Mouse (Mus musculus) liver, embryonic 15.5 days (tissue): ENCODE data around the gene Myrf. TPM values are rescaled to one million over a fixed set of nuclear protein-coding genes. Genes with fewer than 3 reads are reported as not detected.

Experiments
- ATAC-seq: fragments of 200-750 bp; cut with Nextera tagmentation; 2 replicates; pipeline ENCODE4 v1.8.0; 2017; ENCODE audit warnings: moderate number of reproducible peaks, mild to moderate bottlenecking, moderate library complexity; ENCODE audit not compliant: insufficient read depth
- H3K27ac ChIP-seq: fragments of 300-500 bp; sonication (generic); replicated peaks from 2 replicates; pipeline ENCODE4 v1.5.1; 2015; ENCODE audit warnings: mild to moderate bottlenecking, inconsistent platforms
- H3K27me3 ChIP-seq: fragments of 300-500 bp; sonication (generic); 2 replicates; pipeline ENCODE4 v1.6.1; 2015; ENCODE audit warnings: mild to moderate bottlenecking, inconsistent platforms
- H3K36me3 ChIP-seq: fragments of 300-500 bp; sonication (generic); replicated peaks from 2 replicates; pipeline ENCODE4 v1.6.1; 2015; ENCODE audit warnings: moderate library complexity, mild to moderate bottlenecking, inconsistent platforms
- H3K4me1 ChIP-seq: fragments of 300-500 bp; sonication (generic); replicated peaks from 2 replicates; pipeline ENCODE4 v1.6.1; 2015; ENCODE audit warnings: inconsistent platforms
- H3K4me2 ChIP-seq: fragments of 300-500 bp; sonication (generic); 2 replicates; pipeline ENCODE4 v1.6.1; 2015; ENCODE audit warnings: moderate library complexity, mild to moderate bottlenecking, inconsistent platforms
- H3K4me3 ChIP-seq: fragments of 300-500 bp; sonication (generic); replicated peaks from 2 replicates; pipeline ENCODE4 v1.5.1; 2015; ENCODE audit warnings: mild to moderate bottlenecking, inconsistent platforms
- H3K9ac ChIP-seq: fragments of 300-500 bp; sonication (generic); 2 replicates; pipeline ENCODE4 v1.6.1; 2015; ENCODE audit warnings: moderate library complexity, mild to moderate bottlenecking, inconsistent platforms
- H3K9me3 ChIP-seq: fragments of 300-500 bp; sonication (generic); replicated peaks from 2 replicates; pipeline ENCODE4 v1.6.1; 2016; ENCODE audit warnings: inconsistent platforms
- WGBS: fragments of 180-500 bp; shearing (Covaris S2); methylation state at CpG from one replicate; pipeline ENCODE4 v1.1.7; 2015; ENCODE audit warnings: mixed read lengths; ENCODE audit not compliant: insufficient replicate concordance; 5-methylcytosine and 5-hydroxymethylcytosine counted together
- polyA plus RNA-seq: library from polyadenylated mRNA; unstranded; fragments of >200 nt; fragmentation: Nextera tagmentation; extraction: Ambion mirVana; gene quantifications from 2 replicates; pipeline ENCODE4 v1.2.1, GENCODE M21; 2015

Gene Myrf
- polyA plus RNA-seq, 1 experiment from 2014 or later = 2.6 TPM

DNA sequence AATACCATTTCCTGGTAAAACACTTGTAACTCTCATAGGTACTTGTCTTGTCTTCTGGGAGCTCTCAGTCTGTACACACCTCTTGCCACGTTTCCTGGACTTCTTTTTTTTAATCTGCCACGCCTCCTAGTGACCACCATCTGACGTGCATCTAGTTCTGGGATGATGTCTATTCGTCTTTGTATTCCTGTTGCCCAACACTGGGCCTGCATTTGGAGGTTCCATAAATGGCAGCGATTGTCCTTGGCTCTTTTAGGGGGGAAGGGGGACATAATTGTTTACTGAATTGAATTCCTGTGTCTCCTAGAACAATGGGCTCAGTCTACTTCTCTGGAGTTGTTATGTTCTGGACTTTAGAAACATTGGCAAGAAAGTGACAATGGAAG lies 35.9 kb downstream of the Myrf start:
- Histone ChIP-seq H3K36me3 (peaks cover 66% of the 10 kb centered on the region), H3K9ac (peak overlapping the region; percentile 94), H3K9me3 (no peaks in the 10 kb centered on the region), H3K4me1 (peaks cover 46% of the 10 kb centered on the region), H3K27ac (peak overlapping the region; percentile 94), H3K4me3 (peak overlapping the region; percentile 91), H3K27me3 (no peaks in the 10 kb centered on the region), H3K4me2 (peak overlapping the region; percentile 75)
- under 1% methylated on average over 5 of the region's 5 CpGs for WGBS
- ATAC-seq = peak; percentile 31

- H3K4me3 ChIP-seq = peak within 1 kb of the TSS; percentile 91
- peak within 1 kb of the TSS; percentile 75 for H3K4me2 ChIP-seq
- H3K4me1 ChIP-seq = peaks cover 52% of the 10 kb centered on the region
- WGBS = under 1% methylated on average over 40 of the region's 40 CpGs
- peak; percentile 82 for ATAC-seq
- peak within 1 kb of the TSS; percentile 94 for H3K27ac ChIP-seq
- H3K9ac ChIP-seq = peak within 1 kb of the TSS; percentile 94
- H3K36me3 ChIP-seq = peaks cover 66% of the 10 kb centered on the region
- H3K27me3 ChIP-seq = no peaks in the 10 kb centered on the region
- H3K9me3 ChIP-seq = no peaks in the 10 kb centered on the region
Measured at GRCm38 (mm10) chr19:10203848-10204615, 36.5 kb downstream of the Myrf start, which contains the start of the genes Tmem258 and Fen1. Gene Tmem258 (plus strand): TSS chr19:10204014. Gene Fen1 (minus strand): TSS chr19:10204169.

DNA sequence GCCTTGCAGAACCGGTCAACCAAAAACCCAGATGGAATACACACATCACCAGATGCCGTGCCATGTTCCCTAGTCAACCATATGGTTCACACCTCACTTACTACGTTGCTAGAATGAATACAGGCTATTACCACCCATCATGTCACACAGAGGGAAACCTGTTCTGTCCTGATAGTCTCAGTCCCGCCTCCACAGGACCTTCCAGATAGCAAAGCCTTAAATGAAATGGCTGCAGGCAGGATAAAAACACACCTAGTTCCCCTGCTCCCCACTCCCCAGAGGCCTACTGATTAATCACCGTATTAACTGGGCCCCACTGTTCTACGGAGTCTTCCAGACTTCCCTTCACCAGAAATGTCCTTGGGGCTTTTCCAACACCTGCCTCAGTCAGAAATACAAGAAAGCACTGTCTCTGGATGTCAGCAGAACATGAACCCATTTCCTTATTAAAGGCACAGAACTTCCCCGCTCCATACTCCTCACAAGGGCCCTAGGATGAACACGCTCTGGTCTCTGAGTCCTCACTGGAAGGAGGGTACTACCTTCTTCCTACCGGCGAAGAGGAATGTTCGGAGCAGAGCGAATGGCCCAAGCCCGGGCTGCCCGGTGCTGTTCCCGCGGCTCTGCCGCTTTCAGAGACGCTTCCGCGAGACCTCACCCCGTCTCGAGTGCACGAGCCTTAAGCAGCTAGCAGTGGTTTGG lies 37.3 kb downstream of the Myrf start:
- peak overlapping the region; percentile 75 for H3K4me2 ChIP-seq
- peak; percentile 77 for ATAC-seq
- WGBS = 1% methylated on average over 23 of the region's 23 CpGs
- H3K27me3 ChIP-seq = no peaks in the 10 kb centered on the region
- peaks cover 66% of the 10 kb centered on the region for H3K36me3 ChIP-seq
- H3K9ac ChIP-seq = peak overlapping the region; percentile 94
- H3K4me1 ChIP-seq = peaks cover 60% of the 10 kb centered on the region
- H3K27ac ChIP-seq = peak overlapping the region; percentile 94
- H3K4me3 ChIP-seq = peak overlapping the region; percentile 91
- no peaks in the 10 kb centered on the region for H3K9me3 ChIP-seq

DNA sequence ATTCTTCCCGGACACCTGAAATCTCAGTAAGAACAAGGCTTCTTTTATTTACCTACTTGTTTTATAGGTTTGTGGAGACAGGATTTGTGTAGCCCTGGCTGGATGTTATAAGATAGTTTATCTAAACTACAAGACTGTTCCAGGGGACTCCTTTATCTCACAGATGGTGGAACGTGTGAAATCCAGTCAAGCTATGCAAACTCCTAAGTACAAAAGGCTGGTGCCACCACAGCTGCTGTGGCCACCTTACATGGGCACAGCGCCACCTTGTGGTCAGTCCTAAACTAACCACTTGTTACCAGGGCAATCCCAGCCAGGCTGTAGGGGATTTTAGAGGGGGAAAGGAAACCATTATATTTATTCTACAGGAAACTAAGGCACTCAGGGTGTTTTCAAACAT lies 41.8 kb downstream of the Myrf start:
- H3K27me3 ChIP-seq = no peaks in the 10 kb centered on the region
- peaks cover 85% of the 10 kb centered on the region for H3K36me3 ChIP-seq
- peak overlapping the region; percentile 38; the same call in 1 of the 2 replicates for H3K27ac ChIP-seq
- no peak overlapping the region for H3K4me3 ChIP-seq
- no peak for ATAC-seq
- peaks cover 55% of the 10 kb centered on the region for H3K4me1 ChIP-seq
- no peak overlapping the region for H3K9ac ChIP-seq
- WGBS = 22% methylated on average over 3 of the region's 3 CpGs
- no peaks in the 10 kb centered on the region for H3K9me3 ChIP-seq
- H3K4me2 ChIP-seq = no peak overlapping the region

GRCm38 (mm10) chr19:10198286-10198685 lies 42.3 kb downstream of the Myrf start:
- no peak overlapping the region for H3K27ac ChIP-seq
- ATAC-seq = no peak
- no peak overlapping the region for H3K4me2 ChIP-seq
- no peaks in the 10 kb centered on the region for H3K9me3 ChIP-seq
- H3K27me3 ChIP-seq = no peaks in the 10 kb centered on the region
- peaks cover 55% of the 10 kb centered on the region for H3K4me1 ChIP-seq
- no peak overlapping the region for H3K9ac ChIP-seq
- peaks cover 90% of the 10 kb centered on the region for H3K36me3 ChIP-seq
- H3K4me3 ChIP-seq = no peak overlapping the region
- 63% methylated on average over 2 of the region's 2 CpGs for WGBS

DNA sequence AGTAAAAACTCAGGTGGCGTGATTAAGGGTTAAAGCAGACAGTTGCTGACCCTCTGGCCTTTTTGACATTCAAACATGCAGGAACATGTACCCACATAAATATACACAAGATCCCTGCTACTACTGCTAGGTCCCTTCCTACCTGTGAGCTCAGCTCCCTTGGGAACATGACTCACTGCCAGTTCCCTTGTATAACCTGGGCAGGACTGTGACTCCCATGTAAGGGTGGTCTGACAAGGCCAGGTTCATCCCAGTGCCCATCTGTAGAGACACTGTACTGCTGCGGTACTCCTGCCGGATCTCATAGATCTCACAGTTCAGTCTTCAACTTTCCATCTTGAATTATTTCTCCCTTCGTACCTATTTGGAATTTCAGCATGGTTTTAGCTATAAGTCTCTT lies 43.4 kb downstream of the Myrf start:
- no peak overlapping the region for H3K9ac ChIP-seq
- H3K4me3 ChIP-seq = no peak overlapping the region
- H3K4me2 ChIP-seq = no peak overlapping the region
- no peaks in the 10 kb centered on the region for H3K9me3 ChIP-seq
- H3K27ac ChIP-seq = no peak overlapping the region; the same call in 1 of the 2 replicates
- ATAC-seq = no peak
- H3K27me3 ChIP-seq = no peaks in the 10 kb centered on the region
- WGBS = 88% methylated on average over 4 of the region's 4 CpGs
- peaks cover 100% of the 10 kb centered on the region for H3K36me3 ChIP-seq
- peaks cover 45% of the 10 kb centered on the region for H3K4me1 ChIP-seq

DNA sequence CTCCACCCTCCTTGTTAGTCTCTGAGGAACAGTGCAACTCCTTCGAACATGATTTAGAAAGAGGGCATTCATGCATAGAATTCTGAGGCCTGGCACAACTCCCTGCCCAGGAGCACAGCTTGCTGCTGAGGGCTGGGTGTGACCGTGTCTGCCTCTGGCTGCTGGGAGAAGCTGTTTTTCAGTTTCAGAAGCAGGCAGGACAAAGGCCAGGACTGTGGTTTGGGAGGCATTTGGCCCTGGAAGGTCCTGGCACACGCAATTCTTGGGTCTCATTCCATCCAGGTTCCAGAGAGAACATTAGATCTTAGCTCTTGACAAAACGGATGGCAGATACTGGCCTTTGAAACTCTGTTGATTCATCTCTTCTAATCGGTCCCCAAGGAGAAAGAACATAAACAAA lies 45.3 kb downstream of the Myrf start:
- no peaks in the 10 kb centered on the region for H3K27me3 ChIP-seq
- ATAC-seq = no peak
- peaks cover 39% of the 10 kb centered on the region for H3K4me1 ChIP-seq
- H3K36me3 ChIP-seq = peaks cover 100% of the 10 kb centered on the region
- H3K4me3 ChIP-seq = no peak overlapping the region
- H3K9me3 ChIP-seq = no peaks in the 10 kb centered on the region
- no peak overlapping the region for H3K4me2 ChIP-seq
- no peak overlapping the region for H3K9ac ChIP-seq
- WGBS = 81% methylated on average over 5 of the region's 5 CpGs
- no peak overlapping the region for H3K27ac ChIP-seq

- H3K9me3 ChIP-seq = no peaks in the 10 kb centered on the region
- peaks cover 29% of the 10 kb centered on the region for H3K4me1 ChIP-seq
- H3K36me3 ChIP-seq = peaks cover 100% of the 10 kb centered on the region
- WGBS = 79% methylated on average over 11 of the region's 11 CpGs
- no peaks in the 10 kb centered on the region for H3K27me3 ChIP-seq
- H3K4me3 ChIP-seq = no peak overlapping the region
- no peak overlapping the region for H3K9ac ChIP-seq
- no peak overlapping the region for H3K27ac ChIP-seq
- no peak overlapping the region for H3K4me2 ChIP-seq
- no peak for ATAC-seq
Measured at GRCm38 (mm10) chr19:10194337-10194736, 46.2 kb downstream of the Myrf start.

- peak overlapping the region; percentile 60; the same call in 1 of the 2 replicates for H3K27ac ChIP-seq
- peaks cover 100% of the 10 kb centered on the region for H3K36me3 ChIP-seq
- peak; percentile 20; the same call in 1 of the 2 replicates for ATAC-seq
- no peaks in the 10 kb centered on the region for H3K27me3 ChIP-seq
- 41% methylated on average over 7 of the region's 7 CpGs for WGBS
- H3K4me1 ChIP-seq = peaks cover 19% of the 10 kb centered on the region
- H3K4me3 ChIP-seq = no peak overlapping the region
- H3K9ac ChIP-seq = no peak overlapping the region
- no peak overlapping the region for H3K4me2 ChIP-seq
- H3K9me3 ChIP-seq = no peaks in the 10 kb centered on the region
Measured at GRCm38 (mm10) chr19:10191326-10191725, 49.2 kb downstream of the Myrf start.

- H3K4me3 ChIP-seq = no peak overlapping the region
- H3K27me3 ChIP-seq = no peaks in the 10 kb centered on the region
- ATAC-seq = no peak
- H3K9ac ChIP-seq = no peak overlapping the region
- H3K4me2 ChIP-seq = no peak overlapping the region
- H3K9me3 ChIP-seq = no peaks in the 10 kb centered on the region
- peaks cover 24% of the 10 kb centered on the region for H3K4me1 ChIP-seq
- H3K36me3 ChIP-seq = peaks cover 100% of the 10 kb centered on the region
- H3K27ac ChIP-seq = peak overlapping the region; percentile 60; the same call in 1 of the 2 replicates
- 24% methylated on average over 2 of the region's 2 CpGs for WGBS
Measured at GRCm38 (mm10) chr19:10190796-10191195, 49.8 kb downstream of the Myrf start.

- no peak overlapping the region for H3K27ac ChIP-seq
- H3K9ac ChIP-seq = no peak overlapping the region
- peaks cover 100% of the 10 kb centered on the region for H3K36me3 ChIP-seq
- no peaks in the 10 kb centered on the region for H3K9me3 ChIP-seq
- H3K4me2 ChIP-seq = no peak overlapping the region
- WGBS = 86% methylated on average over 8 of the region's 8 CpGs
- ATAC-seq = no peak
- H3K4me1 ChIP-seq = peaks cover 33% of the 10 kb centered on the region
- no peak overlapping the region for H3K4me3 ChIP-seq
- H3K27me3 ChIP-seq = no peaks in the 10 kb centered on the region
Measured at GRCm38 (mm10) chr19:10189940-10190339, 50.6 kb downstream of the Myrf start.
